In the genomic region with DNA sequence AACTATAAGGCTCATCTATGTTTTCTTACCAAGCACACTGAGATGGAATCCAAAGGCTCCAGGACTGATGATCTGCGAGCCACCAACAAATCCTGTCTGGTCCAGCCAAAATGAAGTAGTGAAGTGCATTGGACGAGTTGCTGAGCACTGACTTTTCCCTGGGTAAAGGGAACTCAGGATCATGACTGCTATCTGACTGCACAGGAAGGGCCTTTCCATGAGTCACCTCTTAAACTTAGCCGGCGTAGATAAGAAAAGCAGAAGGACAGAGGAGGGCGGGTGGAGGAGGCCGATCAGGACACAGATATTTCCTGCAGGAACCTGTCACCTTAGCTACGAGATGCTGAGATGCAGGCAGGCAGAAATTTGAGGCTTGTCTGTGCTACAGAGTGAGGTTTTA, we compare ENCODE assay signal across 11 mouse cellular contexts. TPM values are rescaled to one million over a fixed set of nuclear protein-coding genes. Genes with fewer than 3 reads are reported as not detected.
DNase-seq lines count a peak whose midpoint lies in the region; ATAC-seq and TF ChIP-seq lines count a peak whose summit lies in the region.
"Had no signal": no experiment of that assay in that cellular context is flagged by ENCODE, and none has a peak within 500 bp of the region (broad histone marks: within the 10 kb centered on the region; RNA-seq: fewer than 3 reads in every experiment).

A gene (minus strand): TSS at position 207 of the 400 bp plus-strand sequence.

- H3K4me2 ChIP-seq in liver, embryonic 14.5 days (ENCODE audit: low read depth), result no peak within 1 kb of the TSS
- H3K4me2 ChIP-seq in forebrain, embryonic 15.5 days (replicated peaks), result no peak within 1 kb of the TSS
- H3K4me2 ChIP-seq: midbrain, embryonic 12.5 days; neural tube, embryonic 15.5 days had no signal

- peak; percentile 55; the same call in 1 of the 2 replicates for ATAC-seq in liver, embryonic 14.5 days (ENCODE audit: insufficient read depth)
- no peak for ATAC-seq in forebrain, embryonic 15.5 days (replicated peaks)
- ATAC-seq: inflammation-experienced regulatory T-cells, adult 6 months had no signal

- H3K4me3 ChIP-seq in MEL (ENCODE audit: control insufficient read depth in 1 of 2, insufficient read depth in 1 of 2, low read depth in 2 of 2, low read length in 2 of 2), result no peak within 1 kb of the TSS
- no peak within 1 kb of the TSS for H3K4me3 ChIP-seq in liver, embryonic 14.5 days (ENCODE audit: insufficient read depth in 1 of 2, low read depth in 2 of 2, low read length in 2 of 2)
- H3K4me3 ChIP-seq in forebrain, embryonic 15.5 days, result no peak within 1 kb of the TSS
- no peak within 1 kb of the TSS for H3K4me3 ChIP-seq in limb, embryonic 10.5 days
- H3K4me3 ChIP-seq: midbrain, embryonic 12.5 days; neural tube, embryonic 15.5 days had no signal

- peak; percentile 95 to 99 for TF ChIP-seq EP300 in MEL (IDR thresholded peaks at IDR 0.05; ENCODE audit: low read depth in 1 of 2, low read length in 2 of 2)
- TF ChIP-seq EP300 in liver, embryonic 14.5 days (IDR thresholded peaks at IDR 0.05; ENCODE audit: low read depth), result 0 out of 2 replicates have a peak, but pooled peaks have one; percentile 7

- H3K4me1 ChIP-seq in MEL (ENCODE audit: control insufficient read depth in 1 of 2, insufficient read depth in 2 of 2, low read length in 2 of 2), result peaks cover 0 to 15% of the 10 kb centered on the region in 2 experiments; a peak in 3 of 4 replicates
- peaks cover 0 to 4% of the 10 kb centered on the region in 2 experiments; a peak in 1 of 4 replicates for H3K4me1 ChIP-seq in liver, embryonic 14.5 days (replicated peaks; ENCODE audit: control insufficient read depth in 2 of 2, insufficient read depth in 2 of 2, low read length in 1 of 2)
- no peaks in the 10 kb centered on the region for H3K4me1 ChIP-seq in forebrain, embryonic 15.5 days
- H3K4me1 ChIP-seq in limb, embryonic 10.5 days, result no peaks in the 10 kb centered on the region
- H3K4me1 ChIP-seq: midbrain, embryonic 12.5 days; neural tube, embryonic 15.5 days had no signal

- H3K9me3 ChIP-seq in MEL (replicated peaks; ENCODE audit: insufficient read depth, low read length), result no peaks in the 10 kb centered on the region
- H3K9me3 ChIP-seq in liver, embryonic 14.5 days (ENCODE audit: control insufficient read depth, low read length), result no peaks in the 10 kb centered on the region; the same call in 1 of the 2 replicates
- H3K9me3 ChIP-seq in forebrain, embryonic 15.5 days, result no peaks in the 10 kb centered on the region
- no peaks in the 10 kb centered on the region for H3K9me3 ChIP-seq in limb, embryonic 10.5 days (replicated peaks)
- H3K9me3 ChIP-seq: neural tube, embryonic 15.5 days had no signal

- DNase-seq in 416B (ENCODE audit: low read depth) (peak; percentile 97), MEL (ENCODE audit: low read depth, low spot score) (peak; percentile 93)
- DNase-seq in c-Kit-positive CD71-positive TER-119-positive erythroid progenitor cells, embryonic 14.5 days (ENCODE audit: low spot score), result peak; percentile 37
- no peak for DNase-seq in liver, embryonic 14.5 days (ENCODE audit: low read depth in 3 of 3, low spot score in 3 of 3)
- DNase-seq in frontal cortex, adult 2 months (ENCODE audit: extremely low spot score in 1 of 2, low spot score in 1 of 2), result no peak
- DNase-seq in limb, embryonic 10.5 days (ENCODE audit: low spot score), result no peak
- DNase-seq: right cerebral cortex, postnatal 25 days had no signal

- H3K79me2 ChIP-seq in MEL (ENCODE audit: control insufficient read depth, insufficient read depth, low read length, poor library complexity), result no peaks in the 10 kb centered on the region

- peaks cover 0 to 17% of the 10 kb centered on the region in 2 experiments; a peak in 2 of 4 replicates for H3K36me3 ChIP-seq in MEL (ENCODE audit: control insufficient read depth in 1 of 2, insufficient read depth in 2 of 2, low read length in 2 of 2)
- H3K36me3 ChIP-seq in liver, embryonic 14.5 days (replicated peaks; ENCODE audit: control insufficient read depth, insufficient read depth, low read depth), result no peaks in the 10 kb centered on the region
- no peaks in the 10 kb centered on the region for H3K36me3 ChIP-seq in forebrain, embryonic 15.5 days
- no peaks in the 10 kb centered on the region for H3K36me3 ChIP-seq in limb, embryonic 10.5 days
- H3K36me3 ChIP-seq: midbrain, embryonic 12.5 days; neural tube, embryonic 15.5 days had no signal

- H3K9ac ChIP-seq in MEL (ENCODE audit: control insufficient read depth, low read depth, low read length, poor library complexity, severe bottlenecking), result no peak within 1 kb of the TSS
- no peak within 1 kb of the TSS for H3K9ac ChIP-seq in liver, embryonic 14.5 days (replicated peaks)
- no peak within 1 kb of the TSS for H3K9ac ChIP-seq in forebrain, embryonic 15.5 days (replicated peaks)
- H3K9ac ChIP-seq: midbrain, embryonic 12.5 days; neural tube, embryonic 15.5 days had no signal

- peak within 1 kb of the TSS; percentile 61 for H3K27ac ChIP-seq in MEL (ENCODE audit: control insufficient read depth, low read depth, low read length)
- no peak within 1 kb of the TSS for H3K27ac ChIP-seq in liver, embryonic 14.5 days
- H3K27ac ChIP-seq in forebrain, embryonic 15.5 days (replicated peaks), result no peak within 1 kb of the TSS
- no peak within 1 kb of the TSS for H3K27ac ChIP-seq in limb, embryonic 10.5 days
- H3K27ac ChIP-seq: midbrain, embryonic 12.5 days; neural tube, embryonic 15.5 days had no signal

- H3K27me3 ChIP-seq in MEL (ENCODE audit: control insufficient read depth in 1 of 2, insufficient read depth in 2 of 2, low read length in 2 of 2), result no peaks in the 10 kb centered on the region
- H3K27me3 ChIP-seq in liver, embryonic 14.5 days (ENCODE audit: control insufficient read depth, insufficient read depth, low read length), result no peaks in the 10 kb centered on the region
- H3K27me3 ChIP-seq in forebrain, embryonic 15.5 days, result no peaks in the 10 kb centered on the region
- H3K27me3 ChIP-seq in limb, embryonic 10.5 days (ENCODE audit: low read depth, poor library complexity, severe bottlenecking), result no peaks in the 10 kb centered on the region
- H3K27me3 ChIP-seq: midbrain, embryonic 12.5 days; neural tube, embryonic 15.5 days had no signal

- no peak for TF ChIP-seq CTCF in MEL (IDR thresholded peaks at IDR 0.05 in 2 of 3, conservative IDR thresholded peaks at IDR 0.05 in 1 of 3; ENCODE audit: control insufficient read depth in 1 of 3, insufficient read depth in 1 of 3, low read depth in 2 of 3, low read length in 3 of 3, poor library complexity in 1 of 3, severe bottlenecking in 1 of 3)
- TF ChIP-seq CTCF in liver, embryonic 14.5 days (IDR thresholded peaks at IDR 0.05; ENCODE audit: low read depth), result no peak

- WGBS in liver, embryonic 14.5 days (ENCODE audit: insufficient replicate concordance), result 11% methylated on average over 7 of the region's 7 CpGs
- WGBS in forebrain, embryonic 15.5 days, result 83% methylated on average over 7 of the region's 7 CpGs
- 80% methylated on average over 7 of the region's 7 CpGs for WGBS in limb, embryonic 10.5 days

- TF ChIP-seq POLR2A in MEL (IDR thresholded peaks at IDR 0.05; ENCODE audit: control insufficient read depth in 1 of 2, insufficient read depth in 1 of 2, low read depth in 1 of 2, low read length in 2 of 2, poor library complexity in 1 of 2), result no peak

- TF ChIP-seq RAD21 in MEL (IDR thresholded peaks at IDR 0.05; ENCODE audit: low read depth, low read length), result no peak

TF ChIP-seq in MEL, 35 proteins besides CTCF, POLR2A, EP300 and RAD21 (continues in another document):
- peak; percentile 94 for TF ChIP-seq JUND (IDR thresholded peaks at IDR 0.05; ENCODE audit: low read depth, low read length)
- no peak for TF ChIP-seq ELF1 (IDR thresholded peaks at IDR 0.05; ENCODE audit: low read depth, low read length)
- peak; percentile 87 for TF ChIP-seq TCF12 (IDR thresholded peaks at IDR 0.05; ENCODE audit: low read depth, low read length)
- TF ChIP-seq ZKSCAN1 (IDR thresholded peaks at IDR 0.05; ENCODE audit: low read depth, low read length), result no peak
- no peak for TF ChIP-seq USF1 (IDR thresholded peaks at IDR 0.05; ENCODE audit: low read depth, low read length)
- peak; percentile 93 for TF ChIP-seq RCOR1 (IDR thresholded peaks at IDR 0.05; ENCODE audit: low read depth, low read length)
- no peak for TF ChIP-seq NRF1 (IDR thresholded peaks at IDR 0.05; ENCODE audit: insufficient read depth, low read depth, low read length, poor library complexity, severe bottlenecking)
- no peak for TF ChIP-seq USF2 (IDR thresholded peaks at IDR 0.05; ENCODE audit: borderline replicate concordance in 1 of 2, insufficient read depth in 1 of 2, low read depth in 1 of 2, low read length in 2 of 2)
- TF ChIP-seq ZMIZ1 (IDR thresholded peaks at IDR 0.05; ENCODE audit: low read depth, low read length), result no peak
- no peak for TF ChIP-seq KAT2A (conservative IDR thresholded peaks at IDR 0.05; ENCODE audit: low read depth, low read length)
- no peak for TF ChIP-seq TBP (IDR thresholded peaks at IDR 0.05; ENCODE audit: low read depth, low read length)
- peak; percentile 89 for TF ChIP-seq TAL1 (IDR thresholded peaks at IDR 0.05; ENCODE audit: low read length)
- no peak for TF ChIP-seq NELFE (IDR thresholded peaks at IDR 0.05; ENCODE audit: low read depth, low read length)
- 0 out of 2 replicates have a peak, but pooled peaks have one; percentile 27 for TF ChIP-seq BHLHE40 (IDR thresholded peaks at IDR 0.05; ENCODE audit: borderline replicate concordance, low read depth, low read length)
- peak; percentile 80; the same call in 1 of the 2 replicates for TF ChIP-seq MEF2A (IDR thresholded peaks at IDR 0.05; ENCODE audit: extremely low read depth, insufficient replicate concordance, low read depth, low read length, poor library complexity, severe bottlenecking)
- no peak for TF ChIP-seq E2F4 (IDR thresholded peaks at IDR 0.05; ENCODE audit: borderline replicate concordance, low read depth, low read length)
- no peak for TF ChIP-seq CHD1 (IDR thresholded peaks at IDR 0.05; ENCODE audit: low read depth, low read length)
- peak; percentile 37; the same call in 1 of the 2 replicates for TF ChIP-seq ZNF384 (IDR thresholded peaks at IDR 0.05; ENCODE audit: low read depth, low read length)
- no peak for TF ChIP-seq MYC (IDR thresholded peaks at IDR 0.05; ENCODE audit: low read depth, low read length)
- peak; percentile 97 for TF ChIP-seq GATA1 (IDR thresholded peaks at IDR 0.05; ENCODE audit: low read depth, low read length)

RNA-seq across cellular contexts. Expression of the gene that starts here (rescaled TPM):
- 0.42 and 0.69 TPM in 2 replicates for total RNA-seq in MEL (2012; rRNA removed)
- under 1 TPM in 1 of 2 experiments, not detected in 1; 0.33 TPM for polyA plus RNA-seq in MEL (2012; ENCODE audit: insufficient read depth in 1 of 2, insufficient read length in 2 of 2, low read depth in 1 of 2, low replicate concordance in 2 of 2, missing spikeins in 1 of 2)
- polyA plus RNA-seq in liver, embryonic 14.5 days (2012; rRNA removed), result 0.55 and 0.57 TPM in 2 replicates
- 0.59 and 0.66 TPM in 2 replicates for polyA plus RNA-seq in liver, embryonic 14.5 days (2014; fragmentation: Nextera tagmentation; extraction: Ambion mirVana)
- polyA plus RNA-seq in frontal cortex, adult 2 months (2012; rRNA removed), result 1.0 and 1.6 TPM in 2 replicates
- 0.89 and 1.3 TPM in 2 replicates for polyA plus RNA-seq in forebrain, embryonic 15.5 days (2015; fragmentation: Nextera tagmentation; extraction: Ambion mirVana)
- polyA plus RNA-seq in limb, embryonic 10.5 days (2016; fragmentation: Nextera tagmentation; extraction: Ambion mirVana), result 0.73 and 1.2 TPM in 2 replicates

Comparison
In these comparisons a context has a peak if more than half of its experiments do, and no peak if none do; other contexts are left out.
1. Peak in DNase-seq and H3K27ac ChIP-seq in MEL; RNA of the gene not detected or under 1 TPM.
2. Peak in ATAC-seq in liver, embryonic 14.5 days; RNA of the gene not detected or under 1 TPM.
3. DNase-seq: peak in 416B (single experiment) and c-Kit-positive CD71-positive TER-119-positive erythroid progenitor cells, embryonic 14.5 days (single experiment); none in liver, embryonic 14.5 days (0 of 3), frontal cortex, adult 2 months (0 of 2) and limb, embryonic 10.5 days (single experiment).